Mouse (Mus musculus): ENCODE measurements at regions not wholly inside any gene's neighbourhood (a gene's known extent, or its start where the extent isn't known, plus 50 kb on each side); places are given as distances from the start of the nearest gene placed in this dataset.
"Not testable (repeated sequence)": the region's sequence is repeated elsewhere in the genome, so short reads cannot be mapped to it uniquely, and the experiment has no call there.

DNA sequence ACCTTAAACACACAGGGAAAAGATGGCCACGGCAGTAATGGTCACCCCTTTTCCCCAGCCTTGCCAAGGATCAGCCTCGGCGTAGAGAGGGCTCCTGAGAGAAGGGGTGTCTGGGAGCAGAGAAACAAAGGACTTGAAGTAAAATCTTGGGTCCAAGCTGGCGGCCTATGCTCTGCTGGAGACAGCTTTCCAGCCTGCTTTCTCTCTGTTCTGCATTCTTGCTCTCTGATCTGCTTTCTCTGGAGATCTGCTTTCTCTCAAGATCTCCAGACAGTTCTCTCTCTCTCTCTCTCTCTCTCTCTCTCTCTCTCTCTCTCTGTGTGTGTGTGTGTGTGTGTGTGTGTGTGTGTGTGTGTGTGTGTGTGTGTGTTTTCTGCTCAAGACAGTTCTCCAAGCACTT lies 140.3 kb downstream of the Sptssa start:
- not testable (repeated sequence) for TF ChIP-seq POLR2A (IDR thresholded peaks at IDR 0.05; ENCODE audit: low read depth, low read length); CTCF (IDR thresholded peaks at IDR 0.05; ENCODE audit: extremely low read depth, insufficient read length, insufficient replicate concordance, low read depth, low read length)
